Mouse (Mus musculus) bone marrow, adult 2 months (tissue): ENCODE measurements at regions not wholly inside any gene's neighbourhood (a gene's known extent, or its start where the extent isn't known, plus 50 kb on each side); places are given as distances from the start of the nearest gene placed in this dataset.

ENCODE experiments used
- CTCF ChIP-seq: fragments of 200-500 bp; IDR thresholded peaks from 2 replicates; pipeline ENCODE4 v1.5.1; 2011; ENCODE audit warnings: low read length, control low read depth; ENCODE audit not compliant: control insufficient read depth, insufficient read depth
- POLR2A ChIP-seq: fragments of 200-500 bp; IDR thresholded peaks from 2 replicates; pipeline ENCODE4 v1.6.1; 2011; ENCODE audit warnings: low read depth, mild to moderate bottlenecking, control low read depth, low read length, borderline replicate concordance; ENCODE audit not compliant: control insufficient read depth

DNA sequence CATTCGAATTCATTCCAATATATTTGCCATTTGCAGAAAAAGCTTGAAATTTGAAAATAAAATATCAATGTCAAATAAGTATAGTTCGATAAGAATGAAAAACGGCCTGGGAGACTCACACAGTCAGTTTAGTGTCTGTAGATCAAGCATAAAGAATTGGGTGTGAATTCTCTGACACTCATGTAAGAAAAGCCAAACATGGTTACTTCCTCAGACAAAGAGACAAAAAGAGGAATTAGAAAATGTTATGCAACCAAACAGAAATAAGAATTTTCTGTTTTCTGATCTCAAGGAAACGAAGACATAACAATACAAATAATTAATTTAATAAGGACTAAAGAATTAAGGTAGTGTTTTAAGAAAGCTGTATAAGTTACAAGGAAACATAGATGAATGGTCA is 113.7 kb upstream of the Egfr start:
- no peak for TF ChIP-seq POLR2A
- TF ChIP-seq CTCF: no peak
